1 mouse cellular context compared by ENCODE assay signal in the genomic region with DNA sequence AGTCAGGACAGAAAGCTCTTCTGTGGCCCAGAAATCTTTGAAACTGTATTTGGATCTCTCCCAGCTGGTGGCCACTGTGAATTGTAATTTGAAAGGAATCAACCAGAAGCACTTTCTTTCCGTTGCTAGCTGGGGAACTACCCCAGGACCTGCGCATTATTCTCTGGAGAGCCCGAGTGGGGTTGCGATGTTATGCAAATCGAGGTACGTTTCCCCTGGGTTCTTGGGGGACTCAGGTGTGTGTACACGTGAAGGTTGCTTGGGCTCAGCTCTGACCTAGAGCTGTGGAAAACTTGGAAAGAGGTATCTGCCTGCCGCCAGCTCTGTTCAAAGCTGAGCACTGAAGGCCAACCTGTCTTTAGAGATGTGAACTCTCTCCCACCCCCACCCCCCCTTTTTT.
TF ChIP-seq lines count a peak whose summit lies in the region.

No protein-coding gene starts in this region.

TF ChIP-seq in ES-E14, 5 proteins besides CTCF, POLR2A, EP300 and RAD21:
- TF ChIP-seq HCFC1 (IDR thresholded peaks at IDR 0.05; ENCODE audit: borderline replicate concordance, insufficient read depth, low read length): no peak
- no peak for TF ChIP-seq MAFK (IDR thresholded peaks at IDR 0.05; ENCODE audit: insufficient read depth, low read depth, low read length)
- TF ChIP-seq ZNF384 (IDR thresholded peaks at IDR 0.05; ENCODE audit: low read depth, low read length): no peak
- TF ChIP-seq CHD2 (IDR thresholded peaks at IDR 0.05; ENCODE audit: low read depth, low read length): no peak
- no peak for TF ChIP-seq ZC3H11A (IDR thresholded peaks at IDR 0.05; ENCODE audit: borderline replicate concordance, low read depth, low read length)
